Mouse (Mus musculus): ENCODE measurements around the gene Ciao2a. TPM values are rescaled to one million over a fixed set of nuclear protein-coding genes. Genes with fewer than 3 reads are reported as not detected.

The Ciao2a gene
- total RNA-seq, 2 experiments from 2014 or later: 103 TPM

GRCm38 (mm10) chr9:66119498-66119897 lies 6.9 kb upstream of the Ciao2a start:
- DNase-seq (ENCODE audit: low spot score in 2 of 2): no peak

- DNase-seq (ENCODE audit: low spot score in 2 of 2): no peak
These were observed 6.3 kb upstream of the Ciao2a start for GRCm38 (mm10) chr9:66120106-66120505.

- DNase-seq (ENCODE audit: low spot score in 2 of 2): no peak
These were observed 5.5 kb upstream of the Ciao2a start for GRCm38 (mm10) chr9:66120945-66121344.

DNA sequence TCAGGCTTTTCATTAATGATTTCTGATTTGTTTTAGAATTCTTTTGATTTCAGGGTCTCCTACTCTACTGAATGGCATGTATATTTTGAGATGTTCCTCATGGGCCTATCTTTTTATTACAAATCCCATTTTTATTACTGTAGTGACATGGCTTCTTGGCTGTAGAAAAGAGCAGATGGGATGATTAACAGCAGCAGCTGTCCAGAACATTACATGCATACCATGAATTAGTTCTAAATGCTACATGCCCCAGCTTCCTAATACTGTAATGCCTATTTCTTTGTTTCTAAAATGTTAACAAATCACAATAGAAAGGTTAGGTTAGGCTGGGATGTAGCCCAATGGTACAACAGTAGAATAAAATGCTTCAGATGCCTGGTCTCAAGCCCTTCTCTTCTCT lies 5.0 kb upstream of the Ciao2a start:
- no peak for DNase-seq (ENCODE audit: low spot score in 2 of 2)

GRCm38 (mm10) chr9:66123648-66124047 lies 2.8 kb upstream of the Ciao2a start:
- DNase-seq (ENCODE audit: low spot score in 2 of 2): no peak

GRCm38 (mm10) chr9:66124111-66124531 lies 2.3 kb upstream of the Ciao2a start:
- DNase-seq (ENCODE audit: low spot score in 2 of 2): peak in 1 of 2 experiments; percentile 6

DNA sequence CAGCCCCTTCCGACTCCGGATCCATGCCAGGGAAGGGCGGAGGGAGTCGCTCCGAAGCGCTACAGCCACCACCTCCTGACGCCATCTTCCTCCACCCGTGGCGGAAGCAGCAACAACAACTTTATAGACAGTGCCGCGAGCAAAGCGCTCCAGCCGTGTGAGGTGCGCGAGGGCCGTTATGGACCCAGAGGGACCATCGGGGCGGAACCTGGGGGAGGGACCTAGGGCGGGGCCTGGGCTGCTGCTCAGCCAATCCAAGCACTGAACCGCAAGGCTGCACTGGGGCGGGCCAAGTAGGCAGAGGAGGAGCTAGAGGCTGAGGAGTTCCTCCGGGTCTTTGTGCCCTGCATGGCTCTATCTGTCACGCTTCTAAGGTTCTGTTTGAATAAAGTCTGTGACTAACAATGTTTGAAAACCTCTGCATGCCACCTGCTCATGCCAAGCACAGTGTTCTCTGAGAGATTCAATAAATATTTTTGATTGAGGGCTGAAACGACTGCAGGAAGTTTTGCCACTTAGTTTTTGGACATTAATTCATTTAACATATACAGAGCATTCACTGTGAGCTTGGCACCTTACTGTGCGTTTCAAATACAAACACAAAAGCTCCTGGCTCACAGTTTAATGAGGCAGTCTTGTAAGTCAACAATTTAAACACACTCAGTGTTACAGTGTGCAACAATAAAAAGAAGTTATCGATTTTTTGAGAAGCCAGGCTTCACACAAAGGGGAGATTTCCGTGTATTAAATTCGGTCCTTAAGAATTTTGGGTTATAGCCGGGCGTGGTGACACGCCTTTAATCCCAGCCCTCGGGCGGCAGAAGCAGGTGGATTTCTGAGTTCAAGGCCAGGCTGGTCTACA lies 1.5 kb upstream of the Ciao2a start:
- DNase-seq (ENCODE audit: low spot score in 2 of 2): peak; percentile 91 to 95

DNA sequence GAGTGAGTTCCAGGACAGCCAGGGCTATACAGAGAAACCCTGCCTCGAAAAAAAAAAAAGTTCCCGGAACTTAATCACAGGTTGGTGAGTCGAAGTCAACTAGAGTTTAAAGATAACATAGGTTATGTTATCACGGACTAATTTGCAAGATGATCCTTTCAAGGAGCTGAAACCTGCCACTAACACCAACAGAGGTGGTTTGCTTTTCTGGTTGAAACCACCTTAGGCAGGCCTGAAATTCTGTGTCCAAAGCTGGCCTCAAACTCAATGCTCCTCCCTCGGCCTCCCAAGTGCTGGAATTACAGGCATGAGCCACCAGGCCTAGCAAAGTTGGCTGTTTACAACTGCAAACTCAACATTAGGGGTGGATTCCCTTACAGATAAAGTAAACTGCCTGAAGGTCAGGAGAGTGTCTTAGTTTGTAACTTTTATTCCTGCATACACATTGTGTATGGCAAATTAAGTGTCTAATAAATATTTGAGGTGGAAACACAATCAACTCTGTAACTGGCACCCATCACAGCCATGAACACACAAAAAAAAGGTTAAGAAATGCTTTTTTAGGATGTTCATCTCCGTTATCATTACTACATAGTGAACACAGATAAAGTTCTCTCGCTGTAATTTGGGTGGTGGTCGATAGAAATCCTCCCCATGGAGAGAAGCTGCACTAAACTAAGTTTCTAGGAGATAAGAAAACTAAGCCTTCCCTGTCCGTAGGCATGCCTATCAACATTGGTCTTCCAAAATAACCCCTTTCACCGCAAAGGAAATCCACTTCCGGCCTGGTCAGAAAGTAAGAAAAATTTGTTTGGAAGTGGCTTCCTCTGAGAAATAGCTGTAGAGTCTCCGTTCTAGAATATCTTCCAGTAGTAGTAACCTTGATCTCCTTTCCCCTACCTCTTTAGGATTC lies 612 bp upstream of the Ciao2a start:
- DNase-seq (ENCODE audit: low spot score in 2 of 2): no peak

GRCm38 (mm10) chr9:66127193-66127546 lies 759 bp downstream of the Ciao2a start:
- no peak for DNase-seq (ENCODE audit: low spot score in 2 of 2)

DNA sequence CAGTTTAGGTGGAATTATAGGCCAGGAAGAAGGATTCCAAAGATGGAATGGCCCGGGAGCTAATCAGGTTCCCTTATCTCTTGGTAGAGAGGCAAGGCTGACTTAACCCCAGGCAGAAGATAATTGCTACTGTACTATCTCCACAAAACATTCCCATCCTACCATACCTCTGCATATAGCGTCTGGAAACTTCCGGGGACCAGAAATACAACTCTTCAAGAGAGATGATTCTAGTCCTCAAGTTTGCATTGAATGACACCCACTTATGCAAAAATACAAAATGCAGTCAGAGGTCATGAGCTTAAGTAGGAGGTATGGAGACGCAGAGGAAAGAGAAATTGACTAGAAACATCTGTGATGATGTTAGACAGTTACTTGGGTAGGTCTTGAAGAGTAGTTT lies 1.5 kb downstream of the Ciao2a start:
- no peak for DNase-seq (ENCODE audit: low spot score in 2 of 2)

GRCm38 (mm10) chr9:66131466-66131865 lies 5.1 kb downstream of the Ciao2a start:
- DNase-seq (ENCODE audit: low spot score in 2 of 2): no peak

DNA sequence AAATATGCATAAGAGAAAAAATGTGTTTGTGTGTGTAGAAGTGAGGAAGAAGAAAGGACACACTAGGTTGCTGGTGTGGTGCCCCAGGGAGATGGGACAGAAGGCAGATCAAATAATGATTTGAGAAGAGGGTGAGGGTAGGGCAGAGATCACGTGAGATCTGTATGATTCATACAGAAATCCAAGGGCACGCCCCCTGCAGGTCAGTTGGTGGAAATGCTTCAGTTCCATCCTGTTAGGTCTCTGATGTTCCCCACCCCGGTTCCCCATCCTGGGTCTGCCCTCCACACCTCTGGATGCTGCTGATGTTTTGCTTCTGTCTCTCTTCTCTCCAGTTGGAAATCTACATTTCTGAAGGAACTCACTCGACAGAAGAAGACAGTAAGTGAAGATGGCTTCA lies 9.6 kb downstream of the Ciao2a start:
- DNase-seq (ENCODE audit: low spot score in 2 of 2): no peak

- DNase-seq (ENCODE audit: low spot score in 2 of 2): no peak
These were observed 11.8 kb downstream of the Ciao2a start for GRCm38 (mm10) chr9:66138193-66138592.

DNA sequence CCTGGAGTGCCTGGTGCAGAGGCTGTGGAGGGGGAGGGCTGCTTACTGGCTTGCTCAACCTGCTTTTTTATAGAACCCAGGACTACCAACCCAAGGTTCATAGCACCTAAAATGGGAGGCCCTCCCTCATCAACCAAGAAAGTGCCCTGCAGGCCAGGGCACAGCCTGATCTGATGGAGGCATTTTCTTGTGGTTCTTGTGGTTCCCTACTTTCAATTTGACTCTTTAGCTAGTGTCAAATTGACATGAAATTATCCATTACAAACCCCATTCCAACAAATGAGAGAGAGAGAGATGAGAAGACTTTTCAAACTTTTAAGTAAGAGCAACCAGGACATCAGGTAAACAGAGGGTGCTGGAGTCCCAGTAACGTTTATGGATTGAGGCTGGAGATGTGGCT lies 15.9 kb downstream of the Ciao2a start:
- DNase-seq (ENCODE audit: low spot score in 2 of 2): no peak

- DNase-seq (ENCODE audit: low spot score in 2 of 2): peak in 1 of 2 experiments; percentile 36
These were observed 17.8 kb downstream of the Ciao2a start for GRCm38 (mm10) chr9:66144248-66144647.

DNA sequence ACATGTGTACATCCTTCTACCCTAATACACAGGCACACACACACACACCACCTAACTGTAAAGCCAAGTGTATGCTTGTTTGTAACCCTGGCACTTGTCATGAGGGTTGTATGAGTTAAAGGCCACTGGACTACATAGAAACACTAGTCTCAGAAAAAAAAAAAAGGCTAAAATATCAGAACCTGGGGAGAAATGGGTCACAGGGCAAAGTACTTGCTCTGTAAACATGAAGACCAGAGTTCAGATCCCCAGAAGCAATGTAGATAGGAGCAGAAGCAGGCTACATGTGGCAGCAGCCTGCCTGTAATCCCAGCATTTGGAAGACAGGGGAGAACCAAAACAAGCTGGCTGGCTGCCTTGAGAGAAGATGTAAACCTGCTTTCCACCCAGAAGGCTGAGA lies 19.7 kb downstream of the Ciao2a start:
- DNase-seq (ENCODE audit: low spot score in 2 of 2): no peak

DNA sequence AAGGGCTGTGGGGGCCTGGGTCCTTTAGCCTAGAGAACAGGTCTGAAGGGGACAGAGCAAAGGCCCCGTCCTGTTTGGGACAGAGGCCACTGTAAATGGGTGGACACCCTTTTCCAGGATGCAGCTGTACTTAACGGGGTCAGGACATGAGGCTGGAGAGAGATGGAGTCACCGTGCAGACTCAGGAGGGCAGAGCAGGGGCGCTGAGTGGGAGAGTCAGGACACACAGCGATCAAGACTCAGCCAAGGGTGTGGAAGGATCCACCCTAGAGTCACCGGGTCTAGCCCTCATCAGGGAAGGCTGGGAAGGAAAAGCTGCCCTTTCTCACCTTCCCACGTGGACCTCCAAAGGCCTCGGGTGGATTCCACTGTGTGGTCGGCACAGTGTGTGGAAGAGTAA lies 25.6 kb downstream of the Ciao2a start:
- no peak for DNase-seq (ENCODE audit: low spot score in 2 of 2)

- no peak for DNase-seq (ENCODE audit: low spot score in 2 of 2)
These were observed 27.2 kb downstream of the Ciao2a start for GRCm38 (mm10) chr9:66153594-66153993.

- DNase-seq (ENCODE audit: low spot score in 2 of 2): no peak
These were observed 27.6 kb downstream of the Ciao2a start for GRCm38 (mm10) chr9:66154013-66154412.

DNA sequence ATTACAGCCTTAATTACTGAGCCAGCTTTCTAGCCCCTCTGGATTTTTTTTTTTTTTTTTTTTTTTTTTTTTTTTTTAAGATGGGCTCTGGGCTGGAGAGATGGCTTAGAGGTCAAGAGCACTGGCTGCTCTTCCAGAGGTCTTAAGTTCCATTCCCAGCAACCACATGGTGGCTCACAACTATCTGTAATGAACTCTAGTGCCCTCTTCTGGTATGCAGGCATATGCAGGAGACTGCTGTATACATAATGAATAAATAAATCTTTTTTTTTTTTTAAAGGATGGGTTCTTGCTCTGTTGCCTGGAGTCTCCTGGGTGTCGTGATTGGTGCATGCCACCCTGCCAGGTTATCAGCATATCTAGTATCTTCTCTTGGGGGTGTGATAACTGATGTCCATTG lies 29.1 kb downstream of the Ciao2a start:
- DNase-seq (ENCODE audit: low spot score in 2 of 2): no peak

DNA sequence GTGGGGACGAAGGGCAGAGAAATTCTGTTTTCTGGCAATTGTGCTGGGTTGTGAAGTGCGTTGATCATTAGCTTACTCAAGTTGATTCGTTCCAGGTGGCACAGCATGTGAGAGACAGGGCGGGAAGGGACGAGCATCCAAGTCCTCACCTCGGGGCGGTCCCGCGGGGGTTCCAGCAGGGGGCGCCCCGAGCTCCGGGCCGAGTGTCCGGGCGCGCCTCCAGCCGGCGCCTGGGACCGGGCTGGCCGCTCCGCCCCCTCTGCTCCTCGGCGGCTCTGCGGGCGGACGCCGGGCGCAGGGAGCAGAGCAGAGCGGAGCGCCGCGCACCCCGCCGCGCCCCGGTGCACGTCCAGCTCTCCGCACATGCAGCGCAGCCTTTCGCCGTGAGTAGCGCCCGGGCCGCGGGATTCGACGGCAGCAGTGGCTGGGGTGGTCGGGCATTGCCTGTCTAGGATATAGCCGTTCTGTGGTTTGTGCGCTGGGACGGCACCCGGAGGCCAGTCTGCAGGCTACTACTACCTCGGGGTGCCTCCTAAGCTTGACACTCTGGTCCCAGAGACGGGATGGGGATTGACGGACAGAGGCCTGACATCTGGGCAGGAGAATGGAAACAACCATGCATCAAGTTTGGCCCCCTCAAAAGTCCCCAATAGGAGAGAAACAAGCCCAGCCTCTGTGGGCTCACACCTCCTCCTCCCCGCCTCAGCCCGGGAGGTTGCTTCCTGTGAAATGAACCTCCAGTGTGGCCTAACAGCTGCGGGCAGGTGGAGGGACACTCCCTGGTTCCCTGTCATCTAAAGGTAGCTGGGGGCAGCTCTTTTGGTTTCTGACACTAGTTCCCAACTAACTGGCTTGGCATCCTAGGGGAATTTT lies 31.8 kb downstream of the Ciao2a start, which contains the start of gene Dapk2:
TSS of gene Dapk2 (plus strand) at position 266 of the 873 bp plus-strand sequence.
- peak; percentile 76 to 78 for DNase-seq (ENCODE audit: low spot score in 2 of 2)
